Mouse (Mus musculus) testis, adult 2 months (tissue): ENCODE measurements around the gene Psat1.

Experiments used
- CTCF ChIP-seq: fragments of 200-500 bp; IDR thresholded peaks from 2 replicates; pipeline ENCODE4 v1.5.1; 2012; ENCODE audit warnings: low read depth, mild to moderate bottlenecking, inconsistent platforms, low read length, moderate library complexity; ENCODE audit not compliant: control insufficient read depth, insufficient read depth, insufficient replicate concordance
- POLR2A ChIP-seq: fragments of 200-500 bp; IDR thresholded peaks from 2 replicates; pipeline ENCODE4 v1.6.1; 2012; ENCODE audit warnings: low read depth, mild to moderate bottlenecking, inconsistent platforms, low read length, moderate library complexity; ENCODE audit not compliant: control insufficient read depth

- TF ChIP-seq POLR2A (no peak), CTCF (no peak)
These were observed 27.8 kb downstream of the Psat1 start for GRCm38 (mm10) chr19:15919336-15919735.
